Mouse (Mus musculus) midbrain, embryonic 14.5 days (tissue): Measurements from ENCODE around the gene Polr2g. TPM values are rescaled to one million over a fixed set of nuclear protein-coding genes. Genes with fewer than 3 reads are reported as not detected.

ENCODE experiments used
- ATAC-seq: fragments of 200-750 bp; cut with Nextera tagmentation; 2 replicates; pipeline ENCODE4 v1.8.0; 2017; ENCODE audit warnings: moderate number of reproducible peaks, moderate library complexity; ENCODE audit not compliant: low FRiP score, low TSS enrichment
- DNase-seq: peaks from one replicate; pipeline ENCODE4 v3.0.0-alpha.2; 2015
- H3K27ac ChIP-seq: fragments of 300-500 bp; sonication (generic); replicated peaks from 2 replicates; pipeline ENCODE4 v1.5.1; 2014; ENCODE audit warnings: mild to moderate bottlenecking, low read depth, low read length, moderate library complexity
- H3K27me3 ChIP-seq: fragments of 300-500 bp; sonication (generic); 2 replicates; pipeline ENCODE4 v1.6.1; 2014; ENCODE audit warnings: low read length, control low read depth, mixed read lengths; ENCODE audit not compliant: control insufficient read depth, insufficient read depth
- H3K36me3 ChIP-seq: fragments of 300-500 bp; sonication (generic); 2 replicates; pipeline ENCODE4 v1.6.1; 2014; ENCODE audit warnings: low read length, control low read depth; ENCODE audit not compliant: control insufficient read depth, insufficient read depth
- H3K4me1 ChIP-seq: fragments of 300-500 bp; sonication (generic); 2 replicates; pipeline ENCODE4 v1.6.1; 2014; ENCODE audit warnings: mild to moderate bottlenecking, antibody characterized with exemption, low read length, control low read depth; ENCODE audit not compliant: control insufficient read depth, insufficient read depth
- H3K4me2 ChIP-seq: fragments of 300-500 bp; sonication (generic); 2 replicates; pipeline ENCODE4 v1.6.1; 2014; ENCODE audit warnings: mild to moderate bottlenecking, low read length, moderate library complexity
- H3K4me3 ChIP-seq: fragments of 300-500 bp; sonication (generic); replicated peaks from 2 replicates; pipeline ENCODE4 v1.5.1; 2014; ENCODE audit warnings: low read depth, low read length
- H3K9ac ChIP-seq: fragments of 300-500 bp; sonication (generic); replicated peaks from 2 replicates; pipeline ENCODE4 v1.6.1; 2014; ENCODE audit warnings: mild to moderate bottlenecking, low read length, moderate library complexity
- H3K9me3 ChIP-seq: fragments of 300-500 bp; sonication (generic); 2 replicates; pipeline ENCODE4 v1.6.1; 2016; ENCODE audit warnings: low read length, control low read depth, mixed read lengths; ENCODE audit not compliant: control insufficient read depth
- WGBS: fragments of 180-500 bp; shearing (Covaris S2); extraction: QIAGEN DNeasy Blood & Tissue Kit; methylation state at CpG from one replicate; pipeline ENCODE4 v1.1.7; 2014; 5-methylcytosine and 5-hydroxymethylcytosine counted together
- polyA plus RNA-seq: library from polyadenylated mRNA; unstranded; fragments of >200 nt; fragmentation: Nextera tagmentation; extraction: Ambion mirVana; gene quantifications from 2 replicates; pipeline ENCODE4 v1.2.1, GENCODE M21; 2014

The Polr2g gene
- polyA plus RNA-seq, 1 experiment from 2014 or later = 156 TPM

- peak overlapping the region; percentile 84 for H3K4me2 ChIP-seq
- no peaks in the 10 kb centered on the region for H3K27me3 ChIP-seq
- ATAC-seq = no peak
- H3K4me3 ChIP-seq = peak overlapping the region; percentile 96
- peak overlapping the region; percentile 94 for H3K9ac ChIP-seq
- H3K4me1 ChIP-seq = peaks cover 16% of the 10 kb centered on the region
- H3K9me3 ChIP-seq = no peaks in the 10 kb centered on the region
- H3K27ac ChIP-seq = peak overlapping the region; percentile 87
- DNase-seq = no peak
- peaks cover 34% of the 10 kb centered on the region for H3K36me3 ChIP-seq
- WGBS = 6% methylated on average over 14 of the region's 14 CpGs
These were observed 40.8 kb downstream of the Polr2g start for GRCm38 (mm10) chr19:8757471-8757998.

- peak; percentile 95 for ATAC-seq
- Histone ChIP-seq H3K9me3 (no peaks in the 10 kb centered on the region), H3K36me3 (peaks cover 36% of the 10 kb centered on the region), H3K27ac (peak within 1 kb of the TSS; percentile 87), H3K9ac (peak within 1 kb of the TSS; percentile 94), H3K4me2 (peak within 1 kb of the TSS; percentile 84), H3K4me1 (peaks cover 16% of the 10 kb centered on the region), H3K4me3 (peak within 1 kb of the TSS; percentile 96), H3K27me3 (no peaks in the 10 kb centered on the region)
- WGBS = under 1% methylated on average over 75 of the region's 75 CpGs
- peak; percentile 98 for DNase-seq
These were observed 41.6 kb downstream of the Polr2g start, which contains the start of gene Nxf1 for GRCm38 (mm10) chr19:8756635-8757387. TSS of gene Nxf1 (plus strand) at chr19:8757073.

- H3K9me3 ChIP-seq = no peaks in the 10 kb centered on the region
- no peak overlapping the region for H3K27ac ChIP-seq
- WGBS = 83% methylated on average over 3 of the region's 3 CpGs
- H3K27me3 ChIP-seq = no peaks in the 10 kb centered on the region
- peaks cover 47% of the 10 kb centered on the region for H3K36me3 ChIP-seq
- peaks cover 16% of the 10 kb centered on the region for H3K4me1 ChIP-seq
- DNase-seq (no peak), ATAC-seq (no peak)
- H3K4me3 ChIP-seq = peak overlapping the region; percentile 96; the same call in 1 of the 2 replicates
- no peak overlapping the region for H3K9ac ChIP-seq
- H3K4me2 ChIP-seq = peak overlapping the region; percentile 84
These were observed 42.7 kb downstream of the Polr2g start for GRCm38 (mm10) chr19:8755652-8756051.

- Histone ChIP-seq H3K4me1 (peaks cover 4% of the 10 kb centered on the region; the same call in 1 of the 2 replicates), H3K9me3 (no peaks in the 10 kb centered on the region), H3K27ac (no peak overlapping the region), H3K4me3 (no peak overlapping the region), H3K27me3 (no peaks in the 10 kb centered on the region), H3K36me3 (peaks cover 87% of the 10 kb centered on the region), H3K4me2 (no peak overlapping the region), H3K9ac (no peak overlapping the region)
- DNase-seq (peak; percentile 17), ATAC-seq (no peak)
- WGBS = 77% methylated on average over 2 of the region's 2 CpGs
These were observed 51.0 kb downstream of the Polr2g start for GRCm38 (mm10) chr19:8747368-8747767.

GRCm38 (mm10) chr19:8745382-8745781, 53.0 kb downstream of the Polr2g start:
- Histone ChIP-seq H3K4me1 (peaks cover 15% of the 10 kb centered on the region), H3K27me3 (no peaks in the 10 kb centered on the region), H3K4me3 (no peak overlapping the region), H3K9me3 (no peaks in the 10 kb centered on the region), H3K4me2 (no peak overlapping the region), H3K27ac (no peak overlapping the region), H3K36me3 (peaks cover 71% of the 10 kb centered on the region), H3K9ac (no peak overlapping the region)
- ATAC-seq (no peak), DNase-seq (no peak)
- 96% methylated on average over 1 of the region's 1 CpGs for WGBS

Other genes starting within 250 kb of the Polr2g start
- 4.5 and 6.4 TPM in 2 replicates for gene Slc22a8, start 207.3 kb downstream of the Polr2g start, polyA plus RNA-seq
- 8.0 TPM in 1 of 2 replicates, not detected in the other for gene Slc22a6, start 180.5 kb downstream of the Polr2g start, polyA plus RNA-seq
- 0.19 and 0.45 TPM in 2 replicates for gene Chrm1, start 134.8 kb downstream of the Polr2g start, polyA plus RNA-seq
- 157 TPM in 2 replicates for gene Slc3a2, start 75.2 kb downstream of the Polr2g start, polyA plus RNA-seq
- gene Wdr74, start 62.8 kb downstream of the Polr2g start, polyA plus RNA-seq = 89.1 and 95.7 TPM in 2 replicates
- gene 1700092M07Rik, start 57.9 kb downstream of the Polr2g start, polyA plus RNA-seq = 0.97 and 1.1 TPM in 2 replicates
- gene Stx5a, start 57.2 kb downstream of the Polr2g start, polyA plus RNA-seq = 102 and 110 TPM in 2 replicates
- 146 and 171 TPM in 2 replicates for gene Nxf1, start 41.5 kb downstream of the Polr2g start, polyA plus RNA-seq
- 270 and 278 TPM in 2 replicates for gene Tmem223, start 27.6 kb downstream of the Polr2g start, polyA plus RNA-seq
- 24.8 and 32.4 TPM in 2 replicates for gene Tmem179b, start 24.1 kb downstream of the Polr2g start, polyA plus RNA-seq
- 18.0 and 21.0 TPM in 2 replicates for gene Taf6l, start 12.2 kb downstream of the Polr2g start, polyA plus RNA-seq
- gene Zbtb3, start 4.0 kb upstream of the Polr2g start, polyA plus RNA-seq = 7.2 and 7.9 TPM in 2 replicates
- gene Ttc9c, start 20.8 kb upstream of the Polr2g start, polyA plus RNA-seq = 37.5 and 55.8 TPM in 2 replicates
- gene Hnrnpul2, start 21.4 kb upstream of the Polr2g start, polyA plus RNA-seq = 8.8 and 9.6 TPM in 2 replicates
- gene AC129217.1, start 31.2 kb upstream of the Polr2g start, polyA plus RNA-seq = not detected in 2 replicates
- 78.2 and 98.7 TPM in 2 replicates for gene Bscl2, start 38.9 kb upstream of the Polr2g start, polyA plus RNA-seq
- 466 and 598 TPM in 2 replicates for gene Gng3, start 40.6 kb upstream of the Polr2g start, polyA plus RNA-seq
- 0.28 and 0.62 TPM in 2 replicates for gene Lrrn4cl, start 52.2 kb upstream of the Polr2g start, polyA plus RNA-seq
- 139 and 154 TPM in 2 replicates for gene Ubxn1, start 72.9 kb upstream of the Polr2g start, polyA plus RNA-seq
- 61.3 and 62.6 TPM in 2 replicates for gene Uqcc3, start 82.3 kb upstream of the Polr2g start, polyA plus RNA-seq
- 34.9 and 38.0 TPM in 2 replicates for gene Lbhd1, start 85.2 kb upstream of the Polr2g start, polyA plus RNA-seq
- not detected in 2 replicates for gene Gm49403, start 85.4 kb upstream of the Polr2g start, polyA plus RNA-seq
- 40.4 and 43.1 TPM in 2 replicates for gene 1810009A15Rik, start 90.3 kb upstream of the Polr2g start, polyA plus RNA-seq
- 0.30 TPM in 1 of 2 replicates, not detected in the other for gene Gm49416, start 90.3 kb upstream of the Polr2g start, polyA plus RNA-seq
- 28.2 and 31.1 TPM in 2 replicates for gene Ints5, start 94.4 kb upstream of the Polr2g start, polyA plus RNA-seq
- gene Ganab, start 99.5 kb upstream of the Polr2g start, polyA plus RNA-seq = 59.0 and 83.3 TPM in 2 replicates
- gene B3gat3, start 121.8 kb upstream of the Polr2g start, polyA plus RNA-seq = 75.0 and 83.5 TPM in 2 replicates
- gene Rom1, start 130.8 kb upstream of the Polr2g start, polyA plus RNA-seq = 1.4 TPM in 2 replicates
- gene Eml3, start 131.0 kb upstream of the Polr2g start, polyA plus RNA-seq = 4.3 and 5.5 TPM in 2 replicates
- gene Mta2, start 143.3 kb upstream of the Polr2g start, polyA plus RNA-seq = 38.0 and 62.2 TPM in 2 replicates
- 20.0 and 25.0 TPM in 2 replicates for gene Tut1, start 155.3 kb upstream of the Polr2g start, polyA plus RNA-seq
- gene Eef1g, start 168.5 kb upstream of the Polr2g start, polyA plus RNA-seq = 308 and 311 TPM in 2 replicates
- gene Ahnak, start 190.7 kb upstream of the Polr2g start, polyA plus RNA-seq = 1.2 and 4.2 TPM in 2 replicates